Mouse (Mus musculus): ENCODE data around the gene 2310034G01Rik. TPM values are rescaled to one million over a fixed set of nuclear protein-coding genes. Genes with fewer than 3 reads are reported as not detected.

2310034G01Rik gene
- total and polyA plus RNA-seq, 3 experiments, result 0.34 to 0.66 (median 0.43) TPM

GRCm38 (mm10) chr19:46344710-46345419, 5.2 kb downstream of the 2310034G01Rik start:
- WGBS, result 31% methylated on average over 7 of the region's 7 CpGs
- Histone ChIP-seq H3K4me3 (no peak overlapping the region), H3K79me2 (replicated peaks; ENCODE audit: control insufficient read depth, insufficient read depth, low read length) (no peaks in the 10 kb centered on the region), H3K27ac (no peak overlapping the region), H3K9ac (ENCODE audit: low read depth, low read length) (no peak overlapping the region), H3K27me3 (ENCODE audit: control insufficient read depth, insufficient read depth, low read length) (no peaks in the 10 kb centered on the region), H3K4me1 (ENCODE audit: control insufficient read depth, insufficient read depth, low read length) (no peaks in the 10 kb centered on the region), H3K36me3 (ENCODE audit: control insufficient read depth, insufficient read depth, low read length) (no peaks in the 10 kb centered on the region)
- no peak for DNase-seq
- TF ChIP-seq POLR2A (IDR thresholded peaks at IDR 0.05; ENCODE audit: insufficient read depth, low read depth, low read length) (no peak), CTCF (IDR thresholded peaks at IDR 0.05) (no peak), EP300 (IDR thresholded peaks at IDR 0.05; ENCODE audit: insufficient read depth, low read depth, low read length) (no peak)
- intact Hi-C loops (cut with DNase I), result no loop called here

- TF ChIP-seq POLR2A (IDR thresholded peaks at IDR 0.05; ENCODE audit: insufficient read depth, low read depth, low read length) (peak; percentile 28; the same call in 1 of the 2 replicates), EP300 (IDR thresholded peaks at IDR 0.05; ENCODE audit: insufficient read depth, low read depth, low read length) (no peak)
- intact Hi-C loops (cut with DNase I), result loop anchor here (1.0 to 2.0 kb wide), 3 partner anchors 17 to 103 kb away; partner anchors contain the start of gene Sufu
- peak; percentile 66 to 74 for DNase-seq
- Histone ChIP-seq H3K27me3 (ENCODE audit: control insufficient read depth, insufficient read depth, low read length) (no peaks in the 10 kb centered on the region), H3K4me3 (no peak overlapping the region), H3K79me2 (replicated peaks; ENCODE audit: control insufficient read depth, insufficient read depth, low read length) (no peaks in the 10 kb centered on the region; the same call in 1 of the 2 replicates), H3K9ac (ENCODE audit: low read depth, low read length) (no peak overlapping the region; the same call in 1 of the 2 replicates), H3K36me3 (ENCODE audit: control insufficient read depth, insufficient read depth, low read length) (no peaks in the 10 kb centered on the region), H3K4me1 (ENCODE audit: control insufficient read depth, insufficient read depth, low read length) (peaks cover 7% of the 10 kb centered on the region), H3K27ac (peak overlapping the region; percentile 84)
- 51% methylated on average over 7 of the region's 7 CpGs for WGBS
Measured at GRCm38 (mm10) chr19:46339287-46339971, 10.7 kb downstream of the 2310034G01Rik start.

GRCm38 (mm10) chr19:46338942-46339286, 11.2 kb downstream of the 2310034G01Rik start:
- 44% methylated on average over 6 of the region's 6 CpGs for WGBS
- Histone ChIP-seq H3K27ac (peak overlapping the region; percentile 84), H3K9ac (ENCODE audit: low read depth, low read length) (peak overlapping the region; percentile 62)

GRCm38 (mm10) chr19:46338331-46338936, 11.7 kb downstream of the 2310034G01Rik start, which contains the start of gene Cuedc2:
Cuedc2 (minus strand) TSS chr19:46338702.
- DNase-seq, result peak; percentile 97 to 99
- H3K36me3 ChIP-seq (ENCODE audit: control insufficient read depth, insufficient read depth, low read length), result no peaks in the 10 kb centered on the region
- intact Hi-C loops (cut with DNase I), result loop anchor here (1.0 to 2.0 kb wide), 4 partner anchors 10 to 104 kb away; partner anchors contain the start of genes Fbxl15 and Sufu
- TF ChIP-seq CTCF (IDR thresholded peaks at IDR 0.05), result peak; percentile 87
- peak; percentile 64; the same call in 1 of the 2 replicates for TF ChIP-seq EP300 (IDR thresholded peaks at IDR 0.05; ENCODE audit: insufficient read depth, low read depth, low read length)
- peak; percentile 63 for TF ChIP-seq POLR2A (IDR thresholded peaks at IDR 0.05; ENCODE audit: insufficient read depth, low read depth, low read length)
- peak within 1 kb of the TSS; percentile 57 for H3K4me3 ChIP-seq
- no peaks in the 10 kb centered on the region; the same call in 1 of the 2 replicates for H3K79me2 ChIP-seq (replicated peaks; ENCODE audit: control insufficient read depth, insufficient read depth, low read length)
- peaks cover 7% of the 10 kb centered on the region for H3K4me1 ChIP-seq (ENCODE audit: control insufficient read depth, insufficient read depth, low read length)
- peak within 1 kb of the TSS; percentile 84 for H3K27ac ChIP-seq
- no peaks in the 10 kb centered on the region for H3K27me3 ChIP-seq (ENCODE audit: control insufficient read depth, insufficient read depth, low read length)
- peak within 1 kb of the TSS; percentile 84 for H3K9ac ChIP-seq (ENCODE audit: low read depth, low read length)
- under 1% methylated on average over 31 of the region's 31 CpGs for WGBS

More at GRCm38 (mm10) chr19:46338942-46339286, 11.2 kb downstream of the 2310034G01Rik start:
- Histone ChIP-seq H3K79me2 (replicated peaks; ENCODE audit: control insufficient read depth, insufficient read depth, low read length) (no peaks in the 10 kb centered on the region; the same call in 1 of the 2 replicates), H3K36me3 (ENCODE audit: control insufficient read depth, insufficient read depth, low read length) (no peaks in the 10 kb centered on the region), H3K4me3 (peak overlapping the region; percentile 7; the same call in 1 of the 2 replicates), H3K27me3 (ENCODE audit: control insufficient read depth, insufficient read depth, low read length) (no peaks in the 10 kb centered on the region), H3K4me1 (ENCODE audit: control insufficient read depth, insufficient read depth, low read length) (peaks cover 7% of the 10 kb centered on the region)
- no peak for DNase-seq
- intact Hi-C loops (cut with DNase I), result loop anchor here (1.0 to 2.0 kb wide), 5 partner anchors 11 to 104 kb away; partner anchors contain the start of genes Fbxl15 and Sufu
- TF ChIP-seq CTCF (IDR thresholded peaks at IDR 0.05), result no peak
- TF ChIP-seq POLR2A (IDR thresholded peaks at IDR 0.05; ENCODE audit: insufficient read depth, low read depth, low read length), result no peak
- TF ChIP-seq EP300 (IDR thresholded peaks at IDR 0.05; ENCODE audit: insufficient read depth, low read depth, low read length), result no peak

GRCm38 (mm10) chr19:46337719-46338330, 12.3 kb downstream of the 2310034G01Rik start:
- WGBS, result 37% methylated on average over 15 of the region's 15 CpGs
- intact Hi-C loops (cut with DNase I), result loop anchor here (1.0 to 2.0 kb wide), 4 partner anchors 10 to 105 kb away; partner anchors contain the start of genes Fbxl15 and Sufu

More at GRCm38 (mm10) chr19:46337719-46338330, 12.3 kb downstream of the 2310034G01Rik start:
- Histone ChIP-seq H3K27ac (peak overlapping the region; percentile 84), H3K4me3 (peak overlapping the region; percentile 57), H3K36me3 (ENCODE audit: control insufficient read depth, insufficient read depth, low read length) (no peaks in the 10 kb centered on the region), H3K4me1 (ENCODE audit: control insufficient read depth, insufficient read depth, low read length) (peaks cover 7% of the 10 kb centered on the region), H3K79me2 (replicated peaks; ENCODE audit: control insufficient read depth, insufficient read depth, low read length) (no peaks in the 10 kb centered on the region; the same call in 1 of the 2 replicates), H3K27me3 (ENCODE audit: control insufficient read depth, insufficient read depth, low read length) (no peaks in the 10 kb centered on the region), H3K9ac (ENCODE audit: low read depth, low read length) (peak overlapping the region; percentile 84)
- TF ChIP-seq CTCF (IDR thresholded peaks at IDR 0.05) (no peak), POLR2A (IDR thresholded peaks at IDR 0.05; ENCODE audit: insufficient read depth, low read depth, low read length) (no peak), EP300 (IDR thresholded peaks at IDR 0.05; ENCODE audit: insufficient read depth, low read depth, low read length) (no peak)
- DNase-seq, result no peak
